In the genomic region with DNA sequence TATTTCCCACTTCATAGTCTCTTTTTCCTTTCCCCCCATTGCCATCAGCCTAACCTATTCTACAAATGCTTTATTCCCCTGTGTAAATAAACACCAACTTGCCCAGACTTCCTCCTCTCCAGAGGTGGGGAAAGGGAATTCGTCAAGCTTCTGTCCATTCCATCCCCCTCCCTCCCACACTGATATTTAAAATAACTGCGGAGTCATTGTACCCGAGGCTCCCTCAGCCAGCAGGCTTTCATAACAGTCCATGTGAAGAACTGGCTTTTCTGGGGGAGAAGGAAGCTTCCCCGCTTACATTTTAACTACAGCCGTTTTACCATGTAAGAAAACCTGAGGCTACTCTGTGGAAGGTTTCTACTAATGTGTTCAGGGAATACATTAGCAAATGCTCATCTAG, we compare ENCODE assay signal across 16 mouse cellular contexts.
DNase-seq lines count a peak whose midpoint lies in the region; ATAC-seq and TF ChIP-seq lines count a peak whose summit lies in the region.
"Had no signal": no experiment of that assay in that cellular context is flagged by ENCODE, and none has a peak within 500 bp of the region (broad histone marks: within the 10 kb centered on the region; RNA-seq: fewer than 3 reads in every experiment).

No protein-coding gene starts in this region.

- peak; percentile 57 for ATAC-seq in megakaryocyte progenitor cell, adult 5-6 weeks (replicated peaks; ENCODE audit: poor library complexity)
- ATAC-seq: inflammation-experienced regulatory T-cells, adult 6 months had no signal

- peak in 1 of 2 experiments; percentile 19 for DNase-seq in layer of hippocampus, adult 2 months (ENCODE audit: low spot score in 2 of 2)
- no peak for DNase-seq in layer of hippocampus, adult 9-10 months (ENCODE audit: low spot score)
- peak; percentile 68 for DNase-seq in brain, adult 2 months (ENCODE audit: low read depth, low spot score)
- DNase-seq in embryo, embryonic 10.5 days (ENCODE audit: low spot score) = peak; percentile 10
- no peak for DNase-seq in cerebellum, postnatal 4 days (ENCODE audit: low spot score in 2 of 2)
- DNase-seq in ovary, postnatal 14 days (ENCODE audit: low spot score) = no peak
- DNase-seq: cerebellum, adult 2 months; gastrocnemius, adult 2 months; lung, postnatal 36 days; thymus, postnatal 14 days had no signal

- no peak overlapping the region for H3K4me3 ChIP-seq in layer of hippocampus, adult 2 months
- H3K4me3 ChIP-seq: embryonic facial prominence, embryonic 13.5 days; forebrain, embryonic 10.5 days; gastrocnemius, adult 2 months had no signal

- peak overlapping the region; percentile 59 for H3K27ac ChIP-seq in layer of hippocampus, adult 2 months
- H3K27ac ChIP-seq: embryonic facial prominence, embryonic 13.5 days; forebrain, embryonic 10.5 days; gastrocnemius, adult 2 months; kidney, postnatal 0 days; liver, embryonic 14.5 days had no signal

- TF ChIP-seq CTCF in layer of hippocampus, adult 2 months (conservative IDR thresholded peaks at IDR 0.05) = no peak

Comparison
In these comparisons a context has a peak if more than half of its experiments do, and no peak if none do; other contexts are left out.
1. DNase-seq: peak in brain, adult 2 months (single experiment) and embryo, embryonic 10.5 days (single experiment); none in layer of hippocampus, adult 9-10 months (single experiment), cerebellum, postnatal 4 days (0 of 2) and ovary, postnatal 14 days (single experiment).